Mouse (Mus musculus) C2C12 (cell line): ENCODE results near the gene Hpca.

ENCODE experiments used
- CEBPB ChIP-seq: IDR thresholded peaks from one replicate; pipeline ENCODE4 v1.6.1; 2011; ENCODE audit warnings: low read depth, mild to moderate bottlenecking, control low read depth, moderate library complexity
- CTCF ChIP-seq: IDR thresholded peaks from one replicate; pipeline ENCODE4 v1.5.1; 2011; ENCODE audit not compliant: control insufficient read depth, insufficient read depth, insufficient read length
- FOSL1 ChIP-seq: IDR thresholded peaks from one replicate; pipeline ENCODE4 v1.8.0; 2011; ENCODE audit warnings: mild to moderate bottlenecking, low read length; ENCODE audit not compliant: poor library complexity, insufficient read depth, severe bottlenecking
- MAX ChIP-seq: IDR thresholded peaks from one replicate; pipeline ENCODE4 v1.6.1; 2011; ENCODE audit warnings: mild to moderate bottlenecking, control low read depth
- USF1 ChIP-seq: IDR thresholded peaks from one replicate; pipeline ENCODE4 v1.6.1; 2011; ENCODE audit warnings: low read depth, mild to moderate bottlenecking, control low read depth, moderate library complexity

- TF ChIP-seq MAX: no peak
- TF ChIP-seq FOSL1: no peak
- TF ChIP-seq CTCF: no peak
- TF ChIP-seq CEBPB: no peak
- no peak for TF ChIP-seq USF1
These were observed 2.9 kb upstream of the Hpca start for GRCm38 (mm10) chr4:129124652-129125146.
